Mouse (Mus musculus) urinary bladder, postnatal 36 days (tissue): Measurements from ENCODE around the gene Olfr643.
"Not testable (repeated sequence)": the region's sequence is repeated elsewhere in the genome, so short reads cannot be mapped to it uniquely, and the experiment has no call there.

Experiments used
- DNase-seq, 2 experiments: peaks; one replicate each; pipeline ENCODE4 v3.0.0; 2022; ENCODE audit warnings: low spot score in 2 of 2, mixed read lengths in 1 of 2

The Olfr643 gene

DNA sequence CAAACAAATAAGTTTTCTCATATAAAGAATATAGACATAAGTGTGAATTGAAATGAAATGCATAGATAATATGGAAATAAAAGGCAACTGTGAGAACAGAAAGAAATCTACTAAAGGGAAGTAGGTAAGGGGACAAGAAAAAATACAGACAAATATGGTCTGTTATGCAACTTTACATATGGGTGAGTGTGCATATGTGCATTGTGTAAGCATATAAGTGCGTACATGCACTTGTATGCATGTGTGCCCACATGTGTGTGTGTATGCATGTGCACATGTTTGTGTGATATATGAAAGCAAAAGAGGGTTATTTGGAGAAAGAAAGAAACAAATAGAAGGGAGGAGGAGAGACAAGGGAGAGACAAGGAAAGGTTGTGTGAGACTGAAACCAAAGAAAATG is 118.3 kb downstream of the Olfr643 start:
- no peak for DNase-seq

DNA sequence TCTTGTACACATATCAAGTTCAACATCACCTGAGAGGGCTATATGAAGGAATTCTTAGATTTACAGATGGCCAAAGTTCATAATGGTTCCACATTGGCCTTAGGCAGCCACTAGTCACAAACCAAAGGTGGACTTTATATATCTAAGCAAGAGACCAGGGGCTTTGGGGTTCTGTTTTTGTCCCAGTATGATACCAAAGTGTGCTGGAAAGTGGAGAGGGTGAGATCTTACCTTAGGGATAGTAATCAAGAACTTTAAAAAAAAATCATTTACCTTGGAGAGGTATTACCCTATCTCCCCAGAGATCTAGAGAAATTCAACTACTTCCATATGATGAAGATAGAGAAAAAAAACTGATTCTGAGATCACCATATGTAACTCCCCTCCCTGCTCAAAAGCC is 120.0 kb downstream of the Olfr643 start, which contains the start of gene Olfr639:
Olfr639 (minus strand) TSS at position 101 of the 400 bp plus-strand sequence.
- DNase-seq, result no peak

DNA sequence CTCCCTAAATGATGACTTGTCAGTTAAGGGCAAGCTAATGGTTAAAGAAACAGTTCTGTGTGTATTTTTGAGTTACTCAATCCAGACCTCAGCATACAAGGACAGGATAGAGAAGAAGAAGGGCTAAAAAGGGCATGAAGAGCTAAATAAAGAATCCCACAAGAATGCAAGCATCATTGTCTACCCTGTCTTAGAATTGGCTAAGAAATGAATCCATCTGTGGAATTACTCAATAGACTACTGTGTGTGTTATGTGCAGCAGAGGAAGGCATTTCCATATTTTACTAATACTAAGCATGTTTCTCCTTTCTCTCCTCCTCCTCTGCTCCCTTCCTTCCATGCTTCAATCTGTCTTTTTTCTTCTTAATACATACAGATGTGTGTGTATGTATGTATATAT is 138.1 kb downstream of the Olfr643 start:
- DNase-seq, result no peak

DNA sequence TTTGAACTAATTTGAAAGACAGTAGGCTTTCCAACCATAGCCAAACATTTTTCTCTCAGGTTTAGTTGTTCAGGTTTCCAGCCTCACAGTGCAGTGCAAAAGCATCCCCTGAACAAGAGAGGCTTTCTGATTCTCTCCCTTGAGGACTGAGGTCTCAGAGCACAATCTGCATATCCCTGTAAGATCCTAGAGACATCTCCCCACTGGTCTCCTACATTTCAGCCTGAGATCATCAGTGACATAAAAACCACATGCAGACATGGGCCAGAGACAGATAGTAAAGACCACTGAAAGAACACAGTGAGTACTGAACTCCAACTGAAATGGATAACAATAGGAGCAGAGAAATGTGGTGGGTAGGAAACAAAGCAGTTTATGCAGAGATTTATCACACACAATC is 138.8 kb downstream of the Olfr643 start, which contains the start of gene Olfr638:
Olfr638 (plus strand) TSS at position 301 of the 400 bp plus-strand sequence.
- DNase-seq, result no peak

DNA sequence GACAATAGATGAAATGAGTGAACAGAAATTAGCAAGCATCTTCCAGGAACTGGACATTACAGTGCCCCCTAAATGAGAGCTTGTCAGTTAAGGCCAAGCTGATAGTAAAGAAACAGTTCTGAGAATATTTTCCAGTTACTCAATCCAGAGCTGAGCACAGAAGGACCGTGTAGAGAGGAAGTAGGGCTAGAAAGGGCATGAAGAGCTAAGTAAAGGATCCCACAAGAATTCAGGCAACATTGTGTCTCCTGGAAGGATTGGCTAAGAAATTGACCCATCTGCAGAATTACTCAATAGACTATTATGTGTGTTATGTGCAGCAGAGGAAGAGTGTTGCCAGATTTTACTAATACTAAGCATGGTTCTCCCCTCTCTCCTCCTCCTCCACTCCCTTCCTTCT is 165.4 kb downstream of the Olfr643 start:
- no peak for DNase-seq

DNA sequence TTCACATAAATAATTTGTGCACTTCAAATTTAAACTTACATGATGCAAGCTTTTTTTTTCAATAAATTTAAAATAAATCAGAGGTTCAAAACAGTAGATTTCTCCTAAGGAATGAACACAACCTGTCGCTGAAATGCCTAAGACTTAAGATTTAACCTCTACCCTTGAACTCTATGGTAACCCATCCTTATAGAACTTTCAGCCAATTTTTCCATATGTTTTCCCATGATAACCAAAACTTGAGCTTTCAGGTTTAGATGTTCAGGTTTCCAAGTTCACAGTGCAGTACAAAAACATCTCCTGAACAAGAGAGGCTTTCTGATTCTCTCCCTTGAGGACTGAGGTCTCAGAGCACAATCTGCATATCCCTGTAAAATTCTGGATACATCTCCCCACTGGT is 166.4 kb downstream of the Olfr643 start, which contains the start of gene Olfr635:
Olfr635 (plus strand) TSS at position 301 of the 400 bp plus-strand sequence.
- DNase-seq, result no peak

DNA sequence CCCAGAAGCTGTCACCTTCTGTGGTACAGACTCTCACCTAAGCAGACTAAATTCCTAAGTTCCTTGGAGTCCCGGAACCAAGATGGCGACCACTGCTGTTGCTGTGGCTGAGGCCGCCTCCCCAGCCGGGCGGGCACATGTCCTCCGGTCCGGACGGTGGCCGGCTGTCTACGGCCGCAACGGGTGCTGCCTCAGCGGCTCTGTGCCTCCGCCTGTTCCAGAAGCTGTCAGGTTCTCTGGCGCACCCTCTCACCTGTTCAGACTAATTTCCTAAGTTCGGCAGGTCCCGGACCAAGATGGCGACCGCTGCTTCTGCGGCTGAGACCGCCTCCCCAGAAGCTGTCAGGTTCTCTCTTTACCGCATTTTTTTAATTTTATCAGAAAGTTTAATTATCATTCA is 170.3 kb downstream of the Olfr643 start:
- DNase-seq, result not testable (repeated sequence)
